Mouse (Mus musculus): Measurements from ENCODE around the gene Dpp9.

Dpp9 gene

GRCm38 (mm10) chr17:56226566-56226965 lies 7.9 kb upstream of the Dpp9 start:
- DNase-seq: no peak

DNA sequence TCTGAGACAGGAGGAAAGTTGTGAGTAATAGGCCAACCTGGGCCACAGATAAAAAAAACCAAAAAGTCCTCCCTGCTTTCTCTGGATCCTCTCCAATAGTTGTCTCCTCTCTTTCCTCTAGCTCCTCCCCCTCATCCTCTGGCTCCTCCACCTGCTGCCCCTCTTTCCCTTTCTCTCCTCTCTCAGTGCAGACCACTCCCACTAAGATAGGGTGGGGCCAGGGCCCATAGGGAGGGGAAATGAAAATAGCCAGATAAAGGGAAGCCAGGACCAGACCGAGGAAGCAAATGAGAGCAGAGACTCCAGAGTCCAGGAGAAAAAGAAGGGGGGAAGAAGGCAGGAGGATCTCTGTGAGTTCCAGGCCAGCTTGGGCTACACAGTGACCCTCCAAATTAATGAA lies 6.2 kb upstream of the Dpp9 start:
- DNase-seq: no peak

GRCm38 (mm10) chr17:56219805-56220204 lies 1.1 kb upstream of the Dpp9 start:
- DNase-seq: peak; percentile 61 to 80

DNA sequence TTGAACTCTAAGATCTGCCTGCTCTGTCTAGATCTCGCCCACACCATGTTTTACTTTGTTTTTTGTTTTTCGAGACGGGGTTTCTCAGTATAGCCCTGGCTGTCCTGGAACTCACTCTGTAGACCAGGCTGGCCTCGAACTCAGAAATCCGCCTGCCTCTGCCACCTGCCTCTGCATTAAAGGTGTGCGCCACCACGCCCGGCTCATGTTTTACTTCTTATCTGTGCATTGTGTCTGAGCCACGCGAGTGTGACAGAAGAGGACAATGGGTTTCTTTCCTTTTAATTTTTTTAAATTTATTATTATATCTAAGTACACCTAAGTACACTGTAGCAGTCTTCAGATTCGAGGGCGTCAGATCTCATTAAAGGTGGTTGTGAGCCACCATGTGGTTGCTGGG lies 546 bp upstream of the Dpp9 start:
- DNase-seq: no peak

- DNase-seq: no peak
These were observed 1.0 kb downstream of the Dpp9 start for GRCm38 (mm10) chr17:56217670-56218069.

DNA sequence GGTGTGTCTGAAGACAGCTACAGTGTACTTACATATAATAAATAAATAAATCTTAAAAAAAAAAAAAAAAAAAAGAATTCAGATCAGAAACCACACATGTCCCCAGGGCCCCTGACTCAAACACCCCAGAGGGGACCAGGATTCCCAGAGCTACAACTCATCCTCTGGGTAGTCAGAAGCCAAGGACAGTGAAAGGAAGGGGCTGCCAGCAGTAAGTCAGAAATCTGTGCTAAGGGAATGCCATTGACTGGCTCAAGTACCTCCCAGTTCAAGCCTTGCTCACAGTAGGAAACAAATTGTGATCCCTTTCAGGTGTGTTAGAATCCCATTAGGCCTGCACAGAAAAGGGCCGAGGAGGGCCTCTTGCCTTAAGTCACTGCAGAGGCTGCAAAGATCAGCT lies 4.5 kb downstream of the Dpp9 start:
- no peak for DNase-seq

GRCm38 (mm10) chr17:56212676-56213075 lies 6.0 kb downstream of the Dpp9 start:
- no peak for DNase-seq

GRCm38 (mm10) chr17:56211090-56211489 lies 7.6 kb downstream of the Dpp9 start:
- peak; percentile 22 to 41 for DNase-seq

- DNase-seq: no peak
These were observed 9.9 kb downstream of the Dpp9 start for GRCm38 (mm10) chr17:56208821-56209220.

DNA sequence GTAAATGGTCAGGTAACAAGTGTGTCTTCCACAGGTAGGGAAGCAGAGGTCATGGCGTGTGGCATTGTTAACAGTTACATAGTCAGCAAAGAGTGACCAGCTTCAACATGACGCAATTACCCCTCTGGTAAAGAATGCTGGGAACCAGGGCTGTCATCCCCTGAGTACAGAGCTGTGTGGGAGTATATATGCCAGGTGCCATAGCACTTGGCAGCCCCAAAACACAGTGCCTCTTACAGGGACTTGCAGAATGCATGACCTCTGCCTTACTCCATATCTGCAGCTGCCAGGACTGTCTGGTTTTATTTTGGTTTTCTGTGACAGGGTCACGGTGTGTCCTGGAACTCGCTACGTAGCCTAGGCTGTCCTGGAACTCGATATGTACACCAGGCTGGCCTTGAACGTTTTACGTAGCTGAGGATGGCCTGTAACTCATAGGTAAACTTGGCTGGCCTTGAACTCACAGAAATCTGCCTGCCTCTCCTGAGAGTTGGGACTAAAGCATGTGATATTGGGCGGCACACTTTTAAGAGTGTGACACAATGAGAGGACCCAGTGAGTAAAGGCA lies 10.7 kb downstream of the Dpp9 start:
- no peak for DNase-seq

DNA sequence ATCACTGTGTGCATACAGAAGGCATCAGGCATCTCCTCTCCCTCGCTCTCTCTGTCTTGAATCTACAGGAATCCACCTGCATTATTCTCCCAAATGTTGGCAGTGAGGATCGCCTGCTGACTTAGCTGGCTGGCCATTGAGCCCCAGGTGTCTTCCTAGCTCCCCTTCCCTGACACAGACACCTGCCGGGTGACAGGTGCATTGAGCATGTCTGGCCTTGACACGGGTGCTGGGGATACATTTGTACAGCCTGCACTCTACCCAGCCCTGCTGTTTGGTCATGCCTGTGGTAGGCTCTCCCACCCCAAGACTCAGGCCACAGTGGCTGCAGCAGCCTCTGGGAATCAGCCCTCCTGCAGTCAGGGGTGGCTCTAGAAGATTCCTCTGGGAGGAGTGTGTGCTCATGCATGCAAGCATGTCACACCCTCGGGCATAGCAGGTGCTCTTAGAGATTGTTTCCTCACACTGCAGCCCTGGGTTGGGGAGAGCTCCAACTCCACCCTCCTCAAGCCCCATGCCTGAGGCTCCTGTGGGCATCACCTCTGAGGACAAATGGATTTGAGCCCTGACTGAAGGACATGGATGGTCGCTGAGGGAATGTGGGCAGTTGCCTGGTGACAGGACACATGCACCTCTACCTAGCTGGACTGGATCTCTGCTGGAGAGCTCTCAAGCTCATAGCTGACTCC lies 11.6 kb downstream of the Dpp9 start:
- no peak for DNase-seq

DNA sequence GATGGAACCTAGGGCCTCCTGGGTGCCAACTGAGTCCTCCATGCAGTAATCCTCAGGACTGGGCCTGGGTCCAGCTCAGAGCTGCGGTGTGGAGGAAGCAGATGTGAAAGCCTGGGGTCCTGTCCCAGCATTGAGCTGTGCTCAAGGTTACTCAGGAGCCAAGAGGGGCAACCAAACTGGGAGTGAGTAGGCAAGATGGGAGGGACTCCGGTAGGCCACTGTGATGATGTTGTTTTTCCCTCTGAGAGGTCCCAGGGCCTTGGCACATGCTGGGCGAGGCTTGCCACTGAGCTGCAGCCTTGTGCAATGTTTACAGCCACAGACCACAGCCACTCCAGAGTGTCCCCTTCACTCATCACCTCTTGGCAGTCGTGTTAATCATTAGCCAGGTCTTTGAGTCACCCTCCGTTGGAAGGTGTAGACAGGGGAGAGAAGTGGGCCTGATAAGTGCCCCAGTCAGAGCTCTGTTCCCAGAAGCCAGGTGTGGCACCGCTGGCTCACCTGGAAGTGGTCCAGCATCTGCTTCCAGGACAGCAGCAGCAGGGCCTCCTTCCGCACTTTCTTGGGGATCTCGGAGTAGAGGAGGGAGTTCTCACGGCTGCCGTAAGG lies 12.3 kb downstream of the Dpp9 start:
- DNase-seq: peak in 1 of 2 experiments; percentile 17

- no peak for DNase-seq
These were observed 15.0 kb downstream of the Dpp9 start for GRCm38 (mm10) chr17:56203729-56204128.

DNA sequence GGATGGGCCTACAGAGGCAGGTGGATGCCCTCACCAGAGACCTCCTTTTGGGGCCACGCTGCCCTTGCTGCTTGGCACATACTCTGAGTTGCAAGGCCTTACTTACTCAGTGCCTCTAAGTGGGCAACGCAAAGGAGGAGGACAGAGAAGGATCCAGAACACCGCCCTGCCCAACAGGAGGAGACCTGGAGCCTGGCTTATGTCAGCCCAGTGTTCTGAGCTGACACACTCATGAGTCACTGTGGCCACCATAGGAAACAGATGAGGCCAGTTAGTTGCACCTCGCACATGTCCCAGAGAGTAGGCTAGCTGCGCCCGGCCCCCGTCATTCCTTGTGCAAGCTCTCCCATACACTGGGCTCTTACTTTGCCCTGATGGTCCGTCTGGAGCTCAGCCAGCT lies 16.2 kb downstream of the Dpp9 start:
- no peak for DNase-seq

- no peak for DNase-seq
These were observed 17.1 kb downstream of the Dpp9 start for GRCm38 (mm10) chr17:56201642-56202041.

- no peak for DNase-seq
These were observed 18.1 kb downstream of the Dpp9 start for GRCm38 (mm10) chr17:56200586-56200985.

- DNase-seq: peak in 1 of 2 experiments; percentile 45
These were observed 21.8 kb downstream of the Dpp9 start for GRCm38 (mm10) chr17:56196860-56197259.

DNA sequence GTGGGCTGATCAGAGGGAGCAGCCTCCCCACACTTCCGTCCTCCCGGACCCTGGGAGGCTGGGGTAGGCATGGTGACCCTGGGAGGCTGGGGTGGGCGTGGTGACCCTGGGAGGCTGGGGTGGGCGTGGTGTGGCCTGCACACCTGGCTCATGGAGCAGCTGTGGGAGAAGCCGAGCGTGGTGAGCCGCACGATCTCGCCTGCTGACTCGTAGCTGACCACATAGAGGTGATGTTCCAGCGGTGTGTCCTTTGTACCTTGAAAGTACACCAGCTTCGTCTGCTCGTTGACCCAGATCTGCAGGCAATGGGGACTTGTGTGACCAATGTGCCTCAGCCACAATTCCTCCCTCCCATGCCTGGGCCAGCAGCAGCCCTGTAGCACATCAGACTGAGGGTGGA lies 23.9 kb downstream of the Dpp9 start:
- peak; percentile 37 to 67 for DNase-seq

DNA sequence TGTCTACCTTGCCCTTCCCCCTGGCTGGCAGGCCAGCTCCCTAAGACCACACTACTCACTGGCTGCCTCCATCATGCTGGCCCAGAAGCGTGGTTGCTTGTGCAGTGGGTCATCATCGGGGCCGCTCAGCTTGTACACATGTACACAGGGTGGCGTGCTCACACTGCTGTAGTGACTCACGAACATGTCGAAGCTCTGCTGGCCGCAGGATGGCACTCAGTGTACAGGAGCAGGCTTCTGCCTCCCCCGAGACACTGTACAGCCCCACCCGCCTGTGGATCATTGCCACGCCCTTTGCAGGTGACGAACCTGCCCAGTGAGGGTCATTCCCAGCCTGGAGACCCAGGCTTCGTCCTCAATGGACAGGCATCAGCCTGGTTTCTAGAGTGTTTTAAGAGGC lies 24.3 kb downstream of the Dpp9 start:
- no peak for DNase-seq

GRCm38 (mm10) chr17:56191266-56191665 lies 27.4 kb downstream of the Dpp9 start:
- no peak for DNase-seq

DNA sequence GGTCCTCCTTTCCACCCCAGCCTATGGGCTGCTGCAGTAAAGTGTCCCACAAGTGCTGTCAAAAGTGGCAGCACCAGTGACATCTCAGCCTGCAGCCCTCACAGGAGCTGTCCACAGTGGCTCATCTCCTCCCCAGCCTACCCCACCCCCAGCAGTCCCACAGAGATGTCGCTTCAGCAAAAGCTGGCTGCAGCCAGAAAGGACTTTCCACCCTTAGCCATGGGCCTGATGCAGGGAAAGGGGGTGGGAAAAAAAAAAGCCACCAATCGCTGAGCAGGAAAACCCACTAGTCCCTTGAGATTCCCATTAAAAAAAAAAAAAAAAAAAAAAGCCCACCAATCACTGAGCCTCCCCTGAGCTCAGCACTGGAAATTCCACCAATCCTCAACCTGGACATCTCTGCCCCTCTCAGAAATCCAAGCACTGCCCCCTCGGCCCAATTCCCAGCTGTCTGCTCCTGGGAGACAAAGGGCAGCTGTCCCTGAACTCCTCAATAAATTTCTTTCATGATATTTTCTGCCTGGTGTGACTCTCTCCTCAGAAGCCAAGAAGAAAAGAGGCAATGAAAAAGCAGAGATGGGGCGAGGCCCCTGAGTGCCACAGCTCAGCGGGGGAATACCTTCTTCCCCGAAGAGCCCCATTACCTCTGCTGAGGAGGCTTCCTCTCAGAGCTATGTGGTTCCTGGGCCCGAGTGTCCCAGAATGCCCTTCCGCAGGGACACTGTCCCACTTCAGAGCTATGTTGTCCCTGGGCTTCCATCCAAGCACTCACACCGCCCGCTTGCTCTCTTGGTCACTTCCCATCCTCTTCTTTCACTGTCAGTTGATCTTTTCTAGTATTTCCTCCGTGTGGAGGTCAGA lies 33.2 kb downstream of the Dpp9 start:
- peak; percentile 75 to 80 for DNase-seq

DNA sequence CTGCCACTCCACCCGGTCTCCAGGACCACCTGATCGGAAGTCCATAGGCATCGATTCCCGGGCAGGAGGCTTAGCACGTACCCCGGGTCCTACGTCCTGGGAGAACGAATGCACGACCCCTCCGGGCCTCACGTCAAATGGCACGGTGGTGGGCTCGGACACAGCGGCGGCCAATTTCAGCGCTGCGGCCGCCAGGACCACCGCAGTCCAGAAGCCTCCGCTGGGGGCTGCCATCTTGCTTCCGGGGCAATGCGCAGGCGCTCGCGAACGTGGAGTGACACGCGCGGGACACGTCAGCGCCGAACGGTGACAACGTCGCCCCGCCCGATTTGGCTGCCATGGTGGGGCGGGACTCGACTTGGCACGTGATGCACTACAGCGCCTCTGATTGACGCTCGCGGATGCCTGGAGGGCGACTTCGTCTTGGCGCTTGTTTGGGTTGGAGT lies 35.0 kb downstream of the Dpp9 start, which contains the start of gene Mydgf:
Gene Mydgf (minus strand): TSS at position 263 of the 446 bp plus-strand sequence.
- peak; percentile 96 to 98 for DNase-seq

- DNase-seq: peak in 1 of 2 experiments; percentile 26
These were observed 35.6 kb downstream of the Dpp9 start for GRCm38 (mm10) chr17:56182975-56183657.
